Mouse (Mus musculus) heart, postnatal 25 days (tissue): ENCODE measurements around the gene Flg. TPM values are rescaled to one million over a fixed set of nuclear protein-coding genes. Genes with fewer than 3 reads are reported as not detected.

Experiments
- DNase-seq: peaks from one replicate; pipeline ENCODE4 v3.0.0; 2022; ENCODE audit warnings: low spot score
- intact Hi-C: fragments of 180-260 bp; cut with DNase I; formaldehyde crosslinking; loops from one replicate; pipeline ENCODE4 v1.15.1; 2025
- total RNA-seq, 2 experiments: library from RNA; stranded (reverse); gene quantifications; 2 replicates each; pipeline ENCODE4 v1.2.3; 2021

Gene Flg
- not detected for total RNA-seq

- no peak for DNase-seq
- intact Hi-C loops = no loop called here
Measured at GRCm38 (mm10) chr3:93273223-93273622, at the start of gene Flg. TSS of gene Flg (plus strand) at chr3:93273523.

DNA sequence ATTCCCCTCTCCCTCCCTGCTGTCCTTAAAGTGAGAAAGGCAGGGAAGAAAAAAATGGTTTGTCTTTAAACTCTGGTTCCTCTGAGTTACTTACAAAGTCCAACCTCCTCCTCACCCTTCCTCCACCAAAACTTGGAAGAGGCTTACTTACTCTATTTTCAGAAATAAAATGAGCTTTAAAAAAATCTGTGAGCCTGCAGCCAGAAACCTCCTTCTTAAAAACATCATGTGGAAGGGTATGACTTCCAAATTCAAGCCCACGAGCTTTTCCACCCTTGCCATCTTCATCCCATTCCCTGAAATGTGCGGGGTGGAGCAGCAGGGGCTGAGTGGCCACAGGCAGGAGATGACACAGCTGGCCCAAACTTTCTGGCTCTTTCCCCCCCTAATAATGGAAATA is 24.2 kb downstream of the Flg start:
- DNase-seq = no peak
- intact Hi-C loops = no loop called here

DNA sequence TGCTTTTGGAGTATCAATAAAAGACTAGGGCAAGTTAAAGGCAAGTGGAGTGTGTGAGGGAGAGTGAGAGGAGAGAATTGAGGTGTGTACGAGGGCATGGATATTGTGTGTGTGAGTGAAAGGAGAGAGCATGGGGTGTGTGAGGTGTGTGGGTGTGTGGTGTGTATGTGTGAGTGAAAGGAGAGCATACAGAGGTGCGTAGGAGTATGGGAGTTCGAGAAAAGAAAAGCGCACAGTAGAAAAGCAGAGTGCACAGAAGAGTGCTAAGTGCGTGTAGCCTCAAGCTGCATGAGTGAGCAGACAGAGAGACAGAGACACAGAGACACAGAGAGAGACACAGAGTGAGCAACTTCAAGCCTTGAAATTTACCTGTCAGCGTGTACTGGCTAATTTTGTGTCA is 26.5 kb downstream of the Flg start:
- intact Hi-C loops = no loop called here
- no peak for DNase-seq

GRCm38 (mm10) chr3:93301896-93302295 is 28.6 kb downstream of the Flg start:
- intact Hi-C loops = no loop called here
- no peak for DNase-seq

- no peak for DNase-seq
- intact Hi-C loops = no loop called here
Measured at GRCm38 (mm10) chr3:93306142-93306541, 32.8 kb downstream of the Flg start.

GRCm38 (mm10) chr3:93311371-93311770 is 38.0 kb downstream of the Flg start:
- intact Hi-C loops = no loop called here
- DNase-seq = no peak

GRCm38 (mm10) chr3:93314388-93314787 is 41.1 kb downstream of the Flg start:
- DNase-seq = no peak
- intact Hi-C loops = no loop called here

- intact Hi-C loops = no loop called here
- no peak for DNase-seq
Measured at GRCm38 (mm10) chr3:93319449-93319848, 46.1 kb downstream of the Flg start, which contains the start of gene Hrnr. TSS of gene Hrnr (plus strand) at chr3:93319749.

DNA sequence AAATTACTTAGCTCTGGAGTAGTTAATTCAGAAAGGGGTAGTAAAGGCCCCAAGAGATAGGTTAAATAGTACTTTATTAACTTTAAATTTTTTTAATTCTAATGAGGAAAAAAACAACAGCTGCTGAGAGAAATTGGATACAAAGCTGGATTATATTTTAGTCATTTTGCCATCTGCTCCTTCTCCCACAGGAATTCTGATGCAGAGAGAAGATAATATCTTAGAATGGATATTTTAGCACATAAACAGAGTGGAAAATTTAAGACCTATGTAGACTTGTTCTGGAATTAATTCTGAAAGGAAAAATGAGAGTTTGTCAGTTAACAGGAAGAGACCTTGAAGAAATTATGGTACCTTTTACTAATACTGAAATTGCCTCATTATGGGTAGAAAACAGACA is 64.4 kb downstream of the Flg start:
- intact Hi-C loops = no loop called here
- DNase-seq = no peak

GRCm38 (mm10) chr3:93340021-93340420 is 66.7 kb downstream of the Flg start:
- intact Hi-C loops = no loop called here
- no peak for DNase-seq

Other genes with a start within 250 kb of the Flg start
- not detected for gene Gm4858, start 204.7 kb upstream of the Flg start, total RNA-seq
- not detected for gene Crnn, start 128.7 kb upstream of the Flg start, total RNA-seq
- gene Flg2, start 76.2 kb upstream of the Flg start, total RNA-seq = not detected
- gene Hrnr, start 46.2 kb downstream of the Flg start, total RNA-seq = not detected
- not detected for gene Rptn, start 120.2 kb downstream of the Flg start, total RNA-seq
- gene Tchh, start 168.8 kb downstream of the Flg start, total RNA-seq = under 1 TPM; 0.03 to 0.05 TPM
- not detected for gene Tchhl1, start 195.2 kb downstream of the Flg start, total RNA-seq
- 10 to 100 TPM; 82.1 to 97.0 TPM for gene S100a11, start 247.0 kb downstream of the Flg start, total RNA-seq